Mouse (Mus musculus): ENCODE measurements at regions not wholly inside any gene's neighbourhood (a gene's known extent, or its start where the extent isn't known, plus 50 kb on each side); places are given as distances from the start of the nearest gene placed in this dataset.

- Histone ChIP-seq H3K27ac (ENCODE audit: low read depth) (no peak overlapping the region), H3K9ac (replicated peaks; ENCODE audit: low read depth, low read length) (no peak overlapping the region), H3K36me3 (replicated peaks; ENCODE audit: control insufficient read depth, insufficient read depth, low read length) (no peaks in the 10 kb centered on the region), H3K4me1 (ENCODE audit: control insufficient read depth, insufficient read depth) (0 out of 2 replicates have a peak, but pooled peaks cover 3% of the 10 kb centered on the region), H3K27me3 (ENCODE audit: control insufficient read depth, insufficient read depth, low read length) (no peaks in the 10 kb centered on the region), H3K4me3 (ENCODE audit: low read depth, low read length) (no peak overlapping the region), H3K4me2 (ENCODE audit: low read depth, low read length) (no peak overlapping the region), H3K9me3 (replicated peaks; ENCODE audit: control insufficient read depth, low read length) (no peaks in the 10 kb centered on the region)
- 67% methylated on average over 7 of the region's 7 CpGs for WGBS
- ATAC-seq (ENCODE audit: insufficient read depth, low read depth), result no peak
- DNase-seq (ENCODE audit: low spot score), result no peak
- TF ChIP-seq EP300 (IDR thresholded peaks at IDR 0.05; ENCODE audit: low read depth) (no peak), CTCF (IDR thresholded peaks at IDR 0.05; ENCODE audit: low read depth) (no peak)
Measured at GRCm38 (mm10) chr19:56232269-56232668, 54.7 kb upstream of the Habp2 start.

- Histone ChIP-seq H3K27ac (ENCODE audit: low read depth) (no peak overlapping the region), H3K36me3 (replicated peaks; ENCODE audit: control insufficient read depth, insufficient read depth, low read length) (no peaks in the 10 kb centered on the region), H3K9ac (replicated peaks; ENCODE audit: low read depth, low read length) (no peak overlapping the region), H3K9me3 (replicated peaks; ENCODE audit: control insufficient read depth, low read length) (no peaks in the 10 kb centered on the region), H3K27me3 (ENCODE audit: control insufficient read depth, insufficient read depth, low read length) (no peaks in the 10 kb centered on the region), H3K4me2 (ENCODE audit: low read depth, low read length) (no peak overlapping the region), H3K4me1 (ENCODE audit: control insufficient read depth, insufficient read depth) (0 out of 2 replicates have a peak, but pooled peaks cover 3% of the 10 kb centered on the region), H3K4me3 (ENCODE audit: low read depth, low read length) (no peak overlapping the region)
- 94% methylated on average over 5 of the region's 5 CpGs for WGBS
- TF ChIP-seq CTCF (IDR thresholded peaks at IDR 0.05; ENCODE audit: low read depth) (no peak), EP300 (IDR thresholded peaks at IDR 0.05; ENCODE audit: low read depth) (no peak)
- ATAC-seq (ENCODE audit: insufficient read depth, low read depth) (no peak), DNase-seq (ENCODE audit: low spot score) (no peak)
Measured at GRCm38 (mm10) chr19:56232950-56233349, 54.0 kb upstream of the Habp2 start.

- Histone ChIP-seq H3K9ac (replicated peaks; ENCODE audit: low read depth, low read length) (no peak overlapping the region), H3K4me3 (ENCODE audit: low read depth, low read length) (no peak overlapping the region), H3K27ac (ENCODE audit: low read depth) (no peak overlapping the region), H3K27me3 (ENCODE audit: control insufficient read depth, insufficient read depth, low read length) (no peaks in the 10 kb centered on the region), H3K9me3 (replicated peaks; ENCODE audit: control insufficient read depth, low read length) (no peaks in the 10 kb centered on the region), H3K4me2 (ENCODE audit: low read depth, low read length) (no peak overlapping the region), H3K36me3 (replicated peaks; ENCODE audit: control insufficient read depth, insufficient read depth, low read length) (no peaks in the 10 kb centered on the region), H3K4me1 (ENCODE audit: control insufficient read depth, insufficient read depth) (0 out of 2 replicates have a peak, but pooled peaks cover 3% of the 10 kb centered on the region)
- ATAC-seq (ENCODE audit: insufficient read depth, low read depth), result no peak
- DNase-seq (ENCODE audit: low spot score), result no peak
- TF ChIP-seq CTCF (IDR thresholded peaks at IDR 0.05; ENCODE audit: low read depth), result no peak
- TF ChIP-seq EP300 (IDR thresholded peaks at IDR 0.05; ENCODE audit: low read depth), result no peak
- 48% methylated on average over 2 of the region's 2 CpGs for WGBS
Measured at GRCm38 (mm10) chr19:56235040-56235439, 51.9 kb upstream of the Habp2 start.

Measured in heart, postnatal 0 days (tissue).